Mouse (Mus musculus) MEL (cell line): ENCODE data around the gene Uqcr11.
A peak's percentile ranks its signal among the peaks of the same experiment; 100 is the strongest.

ENCODE experiments used
- MAX ChIP-seq: IDR thresholded peaks from 2 replicates; pipeline ENCODE4 v1.6.1; 2011; ENCODE audit warnings: low read length, improper control_type of control experiment
- ZKSCAN1 ChIP-seq: IDR thresholded peaks from 2 replicates; pipeline ENCODE4 v1.6.1; 2012; ENCODE audit warnings: low read depth, mild to moderate bottlenecking, inconsistent platforms, low read length, improper control_type of control experiment, moderate library complexity

DNA sequence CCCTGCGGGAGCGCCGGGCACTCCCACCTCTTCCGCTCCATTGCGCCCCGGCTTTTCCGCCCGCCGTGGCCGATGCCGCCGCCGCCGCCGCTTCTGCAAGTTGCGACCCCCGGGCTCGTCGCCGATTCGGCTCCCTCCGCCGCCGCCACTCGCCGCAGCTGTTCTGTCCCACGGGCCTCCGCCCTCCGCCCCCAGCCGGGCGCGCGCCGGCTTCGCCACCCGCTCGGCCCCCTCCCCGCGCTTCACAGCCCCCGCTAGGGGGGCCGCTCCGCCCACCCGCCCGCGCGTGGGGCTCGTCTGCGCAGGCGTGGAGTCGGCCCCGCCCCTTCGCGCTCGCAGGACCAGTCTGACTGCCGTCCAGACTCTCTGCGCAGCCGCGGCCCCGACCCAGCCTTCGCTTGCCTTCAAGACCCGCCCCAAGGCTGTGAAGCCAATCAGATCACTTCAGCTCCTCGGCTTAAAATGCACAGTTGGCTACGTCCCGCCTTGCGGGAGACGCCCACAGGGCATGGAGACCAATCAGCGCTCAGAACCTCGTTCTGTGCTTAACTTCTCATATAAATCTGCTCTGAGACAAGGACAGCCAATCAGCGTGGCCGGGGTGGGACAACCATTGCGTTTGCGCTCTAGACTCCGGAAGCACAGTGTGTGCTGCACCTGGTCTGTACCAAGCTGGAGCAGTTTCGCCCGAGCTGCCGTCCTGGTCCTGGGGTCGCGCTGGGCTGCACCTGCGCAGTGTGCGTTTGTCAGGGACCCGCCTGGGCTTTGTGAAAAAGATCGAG lies 7.2 kb downstream of the Uqcr11 start, which contains the start of gene Mbd3:
- TF ChIP-seq MAX (peak; percentile 39; the same call in 1 of the 2 replicates), ZKSCAN1 (no peak)
